Mouse (Mus musculus) erythroblast, embryonic 14.5 days (primary cell): ENCODE measurements around the gene Phex. TPM values are rescaled to one million over a fixed set of nuclear protein-coding genes. Genes with fewer than 3 reads are reported as not detected.

ENCODE experiments used
- H3K27me3 ChIP-seq: 2 replicates; pipeline ENCODE4 v1.6.1; 2012; ENCODE audit warnings: inconsistent platforms; ENCODE audit not compliant: control insufficient read depth
- H3K36me3 ChIP-seq: 2 replicates; pipeline ENCODE4 v1.6.1; 2012; ENCODE audit warnings: mild to moderate bottlenecking, inconsistent platforms; ENCODE audit not compliant: control insufficient read depth
- H3K4me1 ChIP-seq: 2 replicates; pipeline ENCODE4 v1.6.1; 2012; ENCODE audit warnings: inconsistent platforms; ENCODE audit not compliant: control insufficient read depth
- H3K4me3 ChIP-seq: replicated peaks from 2 replicates; pipeline ENCODE3; 2012; ENCODE audit warnings: moderate library complexity, mild to moderate bottlenecking, inconsistent platforms
- H3K9me3 ChIP-seq: 2 replicates; pipeline ENCODE4 v1.6.1; 2012; ENCODE audit warnings: low read length, inconsistent platforms, mixed read lengths; ENCODE audit not compliant: control insufficient read depth
- GATA1 ChIP-seq: IDR thresholded peaks from 2 replicates; pipeline ENCODE4 v1.6.1; 2012; ENCODE audit warnings: low read length, inconsistent platforms, mixed read lengths
- TAL1 ChIP-seq: IDR thresholded peaks from 3 replicates; pipeline ENCODE4 v1.6.1; 2012; ENCODE audit warnings: low read length, inconsistent platforms, mixed read lengths
- polyA plus RNA-seq: library from polyadenylated mRNA; stranded (reverse); fragments of >175 nt; gene quantifications from 2 replicates; pipeline ENCODE4 v1.2.3, GENCODE M21; 2012

Phex gene
- polyA plus RNA-seq = not detected in 2 replicates

DNA sequence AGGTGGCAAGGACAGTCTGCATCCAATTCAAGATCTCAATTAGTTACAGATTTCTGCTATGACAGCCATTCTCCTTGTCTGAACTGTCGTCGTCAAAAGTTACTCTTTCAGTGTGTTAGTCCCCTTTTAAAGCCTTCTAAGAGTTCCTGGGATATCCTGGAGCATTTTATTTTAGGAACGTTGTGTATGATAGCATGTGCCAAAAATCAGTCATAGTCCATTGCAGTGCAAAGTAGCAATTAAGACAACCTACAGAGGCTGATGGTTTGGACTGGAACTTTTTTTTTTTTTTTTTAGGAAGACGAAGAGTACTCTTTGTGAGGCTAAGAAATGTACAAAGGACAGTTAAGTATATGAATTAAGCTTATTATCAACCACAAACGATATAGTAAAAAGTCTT is at the start of gene Phex:
Phex (minus strand) TSS at position 101 of the 400 bp plus-strand sequence.
- no peaks in the 10 kb centered on the region for H3K27me3 ChIP-seq

DNA sequence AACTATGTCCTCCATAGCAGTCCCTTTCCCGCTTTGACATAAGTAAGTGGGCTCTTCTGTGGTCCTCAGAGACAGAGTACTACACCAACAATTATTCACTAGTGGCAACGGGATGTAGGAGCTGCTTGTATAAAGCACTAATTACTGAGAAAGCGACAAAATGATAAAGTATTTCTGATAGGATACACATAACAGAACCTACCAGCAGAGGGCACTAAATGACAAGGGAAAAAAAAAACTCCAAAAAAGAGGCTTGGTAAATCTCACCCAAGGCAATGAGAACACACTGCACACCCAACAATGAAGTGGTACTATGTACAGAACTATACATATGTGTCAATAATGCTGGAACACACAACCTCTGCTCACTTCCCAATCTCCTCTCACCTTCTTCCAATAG is 47.6 kb upstream of the Phex start:
- Histone ChIP-seq H3K9me3 (no peaks in the 10 kb centered on the region), H3K27me3 (no peaks in the 10 kb centered on the region), H3K4me1 (no peaks in the 10 kb centered on the region), H3K4me3 (no peak overlapping the region), H3K36me3 (no peaks in the 10 kb centered on the region; the same call in 1 of the 2 replicates)
- TF ChIP-seq GATA1 = no peak
- TF ChIP-seq TAL1 = no peak

More for the DNA sequence above, at the start of gene Phex:
- Histone ChIP-seq H3K9me3 (no peaks in the 10 kb centered on the region), H3K4me1 (no peaks in the 10 kb centered on the region), H3K36me3 (no peaks in the 10 kb centered on the region), H3K4me3 (no peak within 1 kb of the TSS)
- TF ChIP-seq GATA1 (no peak), TAL1 (no peak)

DNA sequence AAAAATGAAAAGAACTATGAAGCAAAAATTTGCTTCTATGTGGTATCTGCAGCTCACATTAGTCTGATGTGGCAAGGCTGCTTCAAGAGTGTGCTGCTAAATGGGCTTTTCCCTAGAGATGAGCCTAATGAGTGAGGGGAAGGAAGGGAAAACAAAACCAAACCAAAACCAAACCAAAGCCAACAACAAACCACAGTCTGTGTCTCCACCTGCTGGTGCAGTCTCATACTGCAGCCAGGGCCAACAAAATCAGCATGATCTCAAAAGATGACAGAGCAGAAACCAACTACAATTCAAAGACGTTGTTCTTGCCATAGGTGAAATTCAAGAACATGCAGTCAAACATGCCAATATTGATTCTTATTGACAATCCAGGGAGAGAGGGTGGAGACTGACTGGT is 39.3 kb upstream of the Phex start:
- no peak for TF ChIP-seq TAL1
- TF ChIP-seq GATA1 = no peak
- H3K27me3 ChIP-seq = no peaks in the 10 kb centered on the region
- H3K4me1 ChIP-seq = no peaks in the 10 kb centered on the region
- no peak overlapping the region for H3K4me3 ChIP-seq
- no peaks in the 10 kb centered on the region for H3K9me3 ChIP-seq
- H3K36me3 ChIP-seq = no peaks in the 10 kb centered on the region

DNA sequence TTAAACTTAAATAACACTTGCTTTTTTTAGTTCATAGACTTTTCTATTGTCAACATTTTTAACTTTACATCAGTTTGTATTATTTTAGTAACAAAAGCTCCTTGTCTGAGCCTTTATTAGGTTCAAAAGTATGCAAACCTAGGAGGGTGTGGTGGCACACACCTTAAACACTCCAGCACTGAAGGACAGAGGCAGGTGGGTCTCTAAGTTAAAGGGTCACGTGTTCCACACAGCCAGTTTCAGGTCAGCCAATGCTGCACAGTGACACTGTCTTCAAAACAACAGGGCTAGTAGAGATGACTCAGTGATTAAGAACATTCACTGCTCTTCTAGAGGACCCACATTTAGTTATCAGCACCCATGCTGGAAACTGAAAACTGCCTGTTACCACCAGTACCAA is 33.9 kb upstream of the Phex start:
- Histone ChIP-seq H3K9me3 (no peaks in the 10 kb centered on the region), H3K27me3 (no peaks in the 10 kb centered on the region), H3K36me3 (no peaks in the 10 kb centered on the region), H3K4me1 (no peaks in the 10 kb centered on the region), H3K4me3 (no peak overlapping the region)
- TF ChIP-seq GATA1 (no peak), TAL1 (no peak)

DNA sequence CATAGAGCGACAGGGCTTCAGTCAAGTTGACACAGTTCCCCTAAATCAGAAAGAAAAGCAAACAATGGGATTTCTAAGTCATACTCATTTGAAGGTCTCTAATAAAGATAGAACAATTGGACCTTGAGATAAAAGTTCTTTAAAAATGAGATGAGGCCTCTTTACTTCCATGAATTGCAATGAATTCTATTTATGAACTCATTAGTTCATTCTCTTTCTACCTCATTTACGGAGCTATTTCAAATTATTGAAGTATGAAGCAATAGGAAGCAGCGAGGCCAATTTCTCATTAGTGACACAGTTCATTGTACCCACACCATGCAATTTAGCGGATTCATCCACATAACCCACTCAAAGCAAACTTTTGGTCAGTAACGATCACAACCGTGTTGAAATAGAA is 32.3 kb upstream of the Phex start:
- no peak overlapping the region for H3K4me3 ChIP-seq
- no peaks in the 10 kb centered on the region for H3K36me3 ChIP-seq
- no peaks in the 10 kb centered on the region for H3K9me3 ChIP-seq
- TF ChIP-seq TAL1 = no peak
- no peak for TF ChIP-seq GATA1
- H3K27me3 ChIP-seq = no peaks in the 10 kb centered on the region
- no peaks in the 10 kb centered on the region for H3K4me1 ChIP-seq

DNA sequence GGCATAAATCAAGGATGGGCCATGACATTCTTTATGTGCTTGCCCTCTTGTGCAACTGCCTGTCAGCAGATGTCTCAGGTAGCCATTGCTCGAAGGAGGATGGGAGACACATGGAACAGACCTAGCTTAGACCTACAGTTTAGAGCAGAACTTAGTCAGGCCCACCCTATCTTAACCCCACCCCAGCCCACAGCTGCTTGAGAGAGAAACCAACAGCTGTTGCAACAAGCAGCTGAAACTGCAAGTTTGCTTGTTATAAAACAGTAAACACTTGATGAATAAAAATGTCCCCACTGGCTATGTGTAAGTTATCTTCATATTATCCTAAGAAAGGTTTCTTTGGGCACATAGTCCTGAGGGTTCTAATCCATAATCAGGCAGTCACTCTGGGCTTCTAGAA is 19.7 kb upstream of the Phex start:
- Histone ChIP-seq H3K36me3 (no peaks in the 10 kb centered on the region), H3K4me3 (no peak overlapping the region), H3K4me1 (no peaks in the 10 kb centered on the region), H3K27me3 (no peaks in the 10 kb centered on the region), H3K9me3 (no peaks in the 10 kb centered on the region)
- TF ChIP-seq GATA1 (no peak), TAL1 (no peak)

DNA sequence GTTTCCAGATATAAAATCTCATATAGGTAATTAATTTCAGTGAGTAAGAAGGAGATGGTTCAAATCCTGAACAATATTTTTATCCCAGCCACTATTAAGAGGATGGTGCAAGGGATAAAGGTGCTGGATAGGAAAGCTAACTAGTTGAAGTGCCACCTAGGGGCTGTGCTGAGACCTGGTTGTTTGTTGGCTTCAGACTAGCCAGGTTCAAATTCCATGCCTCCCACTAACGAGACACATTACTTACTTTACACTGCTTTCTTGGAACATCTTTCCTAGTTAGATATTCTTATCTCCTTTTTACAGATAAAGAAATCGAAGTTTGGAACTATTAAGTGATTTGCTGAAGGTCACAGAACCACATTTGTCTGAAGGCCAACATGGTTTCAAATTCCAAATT is 4.3 kb upstream of the Phex start:
- Histone ChIP-seq H3K36me3 (no peaks in the 10 kb centered on the region), H3K4me1 (no peaks in the 10 kb centered on the region), H3K4me3 (no peak overlapping the region), H3K27me3 (no peaks in the 10 kb centered on the region), H3K9me3 (no peaks in the 10 kb centered on the region)
- no peak for TF ChIP-seq TAL1
- TF ChIP-seq GATA1 = no peak

DNA sequence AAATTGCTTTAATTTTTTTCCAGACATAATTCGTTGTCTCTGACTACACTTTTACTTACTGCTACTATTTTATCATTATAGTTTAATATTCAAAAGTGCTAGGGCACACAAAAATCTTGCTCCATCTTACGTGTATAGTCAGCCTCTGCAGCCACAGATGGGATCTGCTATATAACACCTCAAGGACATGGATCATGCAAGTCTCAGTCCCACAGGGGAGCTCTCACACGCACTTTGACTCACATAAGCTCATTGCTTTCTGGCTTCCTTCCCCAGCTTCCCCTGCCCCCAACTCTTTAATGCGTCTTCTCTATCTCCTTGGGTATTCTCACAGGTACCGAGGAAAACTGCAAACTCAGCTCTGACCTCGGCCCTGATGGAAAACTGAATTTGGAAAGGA is 10.2 kb downstream of the Phex start:
- Histone ChIP-seq H3K9me3 (no peaks in the 10 kb centered on the region), H3K36me3 (no peaks in the 10 kb centered on the region), H3K27me3 (no peaks in the 10 kb centered on the region), H3K4me1 (no peaks in the 10 kb centered on the region), H3K4me3 (no peak overlapping the region)
- TF ChIP-seq TAL1 = no peak

DNA sequence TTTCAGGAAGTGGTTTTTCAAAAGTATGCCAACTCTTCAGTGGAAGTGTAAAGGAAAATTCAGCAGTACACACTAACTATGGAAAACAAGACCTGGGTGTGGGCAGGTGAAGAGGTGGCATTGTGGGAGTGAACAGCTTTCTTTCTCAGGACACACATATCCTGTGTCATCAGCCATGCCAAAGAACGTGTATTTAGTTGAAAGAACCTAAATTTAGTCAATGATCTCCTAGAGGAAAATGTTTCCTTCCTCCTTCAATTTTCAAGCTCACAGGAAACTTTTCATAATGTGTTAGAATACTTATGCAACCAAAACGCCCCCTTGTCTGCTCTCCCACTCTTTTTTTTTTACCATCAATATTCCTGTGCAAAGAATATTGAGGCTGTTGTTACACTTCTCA is 23.9 kb downstream of the Phex start:
- no peak for TF ChIP-seq TAL1
- no peak for TF ChIP-seq GATA1
- Histone ChIP-seq H3K36me3 (no peaks in the 10 kb centered on the region), H3K27me3 (no peaks in the 10 kb centered on the region), H3K4me3 (no peak overlapping the region), H3K9me3 (no peaks in the 10 kb centered on the region), H3K4me1 (no peaks in the 10 kb centered on the region)

DNA sequence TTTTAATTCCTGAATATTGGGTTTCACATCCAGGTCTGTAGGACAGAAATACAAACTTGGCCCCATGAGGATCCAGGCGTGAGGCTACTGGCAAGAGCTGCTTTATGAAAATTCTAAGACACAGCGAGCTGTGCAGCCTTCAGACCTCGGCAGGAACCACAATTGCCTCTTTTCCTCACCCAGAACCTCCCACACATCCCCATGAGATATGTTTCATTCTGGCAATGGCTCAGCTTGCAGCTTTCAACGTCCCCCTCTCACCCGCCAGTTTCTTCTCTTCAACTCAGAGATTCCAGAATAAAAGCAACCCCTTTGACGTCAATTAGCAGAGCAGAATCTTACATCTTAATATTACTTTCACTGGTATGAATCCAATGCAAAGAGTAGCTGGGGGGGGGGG is 25.0 kb downstream of the Phex start:
- no peak for TF ChIP-seq GATA1
- Histone ChIP-seq H3K4me1 (no peaks in the 10 kb centered on the region), H3K36me3 (no peaks in the 10 kb centered on the region), H3K9me3 (no peaks in the 10 kb centered on the region), H3K4me3 (no peak overlapping the region), H3K27me3 (no peaks in the 10 kb centered on the region)
